Mouse (Mus musculus) B cell, adult (primary cell): ENCODE results near the gene Slco3a1. TPM values are rescaled to one million over a fixed set of nuclear protein-coding genes. Genes with fewer than 3 reads are reported as not detected.

Experiments used
- total RNA-seq: library from RNA; stranded (reverse); gene quantifications from 4 replicates; pipeline ENCODE4 v1.2.4, GENCODE M21; 2023; ENCODE audit not compliant: inconsistent age

Slco3a1 gene
- 0.24 to 0.57 TPM (median 0.26 TPM) in 3 of 4 replicates, not detected in the other for total RNA-seq

DNA sequence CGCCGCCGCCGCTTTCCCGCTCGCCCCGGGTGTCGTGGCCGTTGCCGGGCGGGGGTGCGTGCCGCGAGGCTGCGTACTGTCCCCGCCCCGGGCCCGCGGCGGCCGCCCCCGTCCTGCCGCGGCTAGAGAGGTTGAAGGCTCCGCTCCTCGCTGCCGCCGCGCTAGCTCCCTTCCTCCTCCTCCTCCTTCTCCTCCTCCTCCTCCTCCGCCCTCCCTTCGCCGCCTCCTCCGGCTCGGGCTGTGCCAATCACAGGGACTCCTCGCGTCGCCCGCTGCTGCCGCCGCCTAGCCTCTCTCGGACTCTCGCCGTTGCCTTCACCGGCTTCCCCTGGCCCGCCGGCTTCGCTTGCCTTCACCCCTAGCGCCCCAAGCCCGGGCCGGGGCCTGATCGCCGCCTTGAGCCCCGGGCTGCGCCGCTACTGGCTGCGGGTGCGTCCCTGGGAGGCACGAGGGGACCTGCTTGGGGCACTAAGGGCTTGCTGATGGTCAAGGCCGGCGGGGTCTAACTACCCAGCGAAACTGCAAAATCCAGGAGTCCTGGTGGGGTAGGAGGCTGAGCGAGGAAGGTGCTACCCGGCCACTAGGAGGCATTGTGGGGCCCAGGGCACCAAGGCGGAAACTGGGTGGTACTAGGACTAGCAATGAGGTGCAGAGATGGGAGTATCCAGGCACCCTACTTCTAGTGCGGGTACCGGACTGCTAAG lies at the start of gene Slco3a1:
Gene Slco3a1, minus strand, starts transcription at position 173 of the 704 bp plus-strand sequence.

